Mouse (Mus musculus): ENCODE measurements around the gene Olfr491.

The Olfr491 gene

GRCm38 (mm10) chr7:108313151-108313550 lies at the start of gene Olfr491:
Olfr491 (plus strand) TSS chr7:108313451.
- DNase-seq (ENCODE audit: low read depth in 2 of 2, low spot score in 2 of 2) = no peak

GRCm38 (mm10) chr7:108288834-108289233 lies 24.4 kb upstream of the Olfr491 start, which contains the start of gene Olfr490:
Olfr490 (minus strand) TSS chr7:108288934.
- no peak for DNase-seq (ENCODE audit: low read depth in 2 of 2, low spot score in 2 of 2)

DNA sequence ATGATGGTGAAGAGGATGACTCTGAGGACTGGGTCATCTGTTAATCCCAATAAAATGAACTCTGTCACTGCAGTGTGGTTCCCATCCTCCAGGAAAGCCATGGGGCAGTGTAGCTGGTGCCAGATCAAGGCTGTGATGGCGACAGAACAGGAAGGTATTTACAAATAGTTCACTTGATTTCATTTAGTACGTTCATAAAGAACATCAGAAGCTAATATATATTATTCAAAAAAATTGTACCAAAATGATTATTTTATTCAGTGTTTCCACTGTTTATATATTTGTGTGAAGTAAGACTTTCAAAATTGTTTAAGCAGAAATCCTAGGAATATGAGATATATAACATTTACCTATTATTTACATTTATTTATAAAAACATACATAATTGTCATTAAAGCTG lies 10.3 kb downstream of the Olfr491 start, which contains the start of gene Olfr492:
Olfr492 (minus strand) TSS at position 101 of the 400 bp plus-strand sequence.
- DNase-seq (ENCODE audit: low read depth in 2 of 2, low spot score in 2 of 2) = no peak

DNA sequence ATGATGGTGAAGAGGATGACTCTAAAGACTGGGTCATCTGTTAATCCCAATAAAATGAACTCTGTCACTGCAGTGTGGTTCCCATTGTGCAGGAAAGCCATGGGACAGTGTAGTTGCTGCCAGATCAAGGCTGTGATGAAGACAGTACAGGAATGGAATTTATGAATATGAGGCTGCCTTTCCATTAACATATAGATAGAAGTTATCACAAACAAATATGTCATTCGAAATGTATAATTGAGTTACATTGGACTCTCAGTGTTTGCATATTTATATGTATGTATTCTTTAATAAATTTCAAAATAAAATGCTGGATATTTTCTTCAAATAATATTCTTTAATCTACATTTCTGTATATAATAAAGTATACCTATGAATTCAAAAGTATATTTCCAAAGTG lies 33.6 kb downstream of the Olfr491 start, which contains the start of gene Olfr493:
Olfr493 (minus strand) TSS at position 101 of the 400 bp plus-strand sequence.
- DNase-seq (ENCODE audit: low read depth in 2 of 2, low spot score in 2 of 2) = no peak

DNA sequence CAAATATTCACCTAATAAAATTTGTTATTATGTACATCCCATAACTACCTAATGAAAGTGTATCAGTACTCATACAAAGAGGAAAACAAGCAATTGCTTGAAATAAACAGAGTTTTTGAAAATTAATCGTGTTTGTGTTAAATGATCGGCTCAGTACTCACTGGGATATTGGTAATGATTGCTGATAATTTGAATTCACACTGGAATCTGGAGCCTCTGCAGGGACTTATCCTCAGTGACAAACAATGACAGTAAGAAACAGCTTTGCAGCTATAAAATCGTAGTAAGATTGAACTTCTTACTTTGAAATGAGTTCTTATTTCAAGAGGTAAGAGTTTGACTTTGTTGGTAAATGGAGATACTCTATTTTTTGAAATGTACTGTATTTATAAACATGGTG lies 51.8 kb downstream of the Olfr491 start, which contains the start of gene Olfr494:
Olfr494 (plus strand) TSS at position 301 of the 400 bp plus-strand sequence.
- DNase-seq (ENCODE audit: low read depth in 2 of 2, low spot score in 2 of 2) = no peak
